Mouse (Mus musculus) R1 (cell line): ENCODE measurements around the gene Asic2.

ENCODE experiments used
- DNase-seq: peaks from one replicate; pipeline ENCODE4 v3.0.0-alpha.2; 2018; ENCODE audit warnings: low read depth, low spot score

Asic2 gene

DNA sequence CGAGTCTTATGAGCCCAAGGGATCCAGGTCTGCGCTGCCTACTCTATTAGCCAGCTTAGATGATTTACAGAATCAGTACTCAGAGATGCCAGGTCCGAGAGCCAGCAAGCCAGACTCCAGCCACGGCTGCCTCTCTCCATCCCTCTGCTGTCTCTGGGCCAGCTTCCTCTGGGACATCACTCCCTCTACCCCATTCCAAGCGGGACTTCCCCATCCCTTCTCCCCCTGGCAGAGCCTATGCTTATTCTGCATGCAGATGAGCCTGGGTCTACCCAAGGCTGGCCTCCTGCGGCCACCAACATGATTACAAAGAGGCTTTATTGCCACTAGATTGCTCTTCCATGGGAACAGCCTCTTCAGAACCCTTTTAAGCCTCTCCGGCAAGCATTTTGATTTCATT, 850.2 kb downstream of the Asic2 start:
- no peak for DNase-seq

DNA sequence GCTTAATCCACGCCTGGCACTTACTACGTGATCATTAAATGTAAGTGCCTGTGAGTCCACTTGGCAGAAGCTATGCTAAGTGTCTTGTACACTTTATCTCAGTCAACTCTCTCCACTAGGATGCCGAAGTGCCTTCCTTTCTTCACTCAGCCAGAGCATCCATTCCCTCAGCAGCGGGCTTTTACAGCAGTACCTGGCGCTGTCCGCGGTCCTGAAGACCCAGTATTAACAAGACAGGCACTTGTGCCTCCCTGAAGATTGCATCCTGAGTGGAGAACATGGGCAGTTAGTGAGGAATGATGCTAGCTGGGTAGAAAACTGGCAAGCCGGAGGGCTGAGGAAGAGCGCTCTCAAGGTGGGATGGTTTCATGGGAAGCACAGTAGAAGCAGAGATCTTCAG, 852.6 kb downstream of the Asic2 start:
- peak; percentile 72 for DNase-seq

DNA sequence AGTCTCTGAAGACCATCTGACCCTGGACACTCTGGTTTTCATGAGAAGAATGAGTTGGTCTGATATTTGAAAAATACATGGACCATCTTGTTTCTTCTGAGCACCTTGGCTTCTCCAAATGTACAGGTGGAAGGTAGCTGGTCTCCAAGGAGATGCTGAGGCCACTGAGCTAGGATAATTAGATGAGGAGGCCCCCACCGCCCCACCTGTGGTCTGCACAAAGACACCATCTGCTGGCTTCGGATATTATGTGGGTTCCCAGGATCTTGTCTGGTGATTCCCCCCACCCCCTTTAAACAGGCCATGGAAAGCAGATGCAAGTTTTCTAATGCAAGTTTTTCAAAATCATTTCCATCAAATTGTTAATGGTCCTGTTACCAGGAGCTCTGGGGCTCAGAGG, 856.6 kb downstream of the Asic2 start:
- no peak for DNase-seq

DNA sequence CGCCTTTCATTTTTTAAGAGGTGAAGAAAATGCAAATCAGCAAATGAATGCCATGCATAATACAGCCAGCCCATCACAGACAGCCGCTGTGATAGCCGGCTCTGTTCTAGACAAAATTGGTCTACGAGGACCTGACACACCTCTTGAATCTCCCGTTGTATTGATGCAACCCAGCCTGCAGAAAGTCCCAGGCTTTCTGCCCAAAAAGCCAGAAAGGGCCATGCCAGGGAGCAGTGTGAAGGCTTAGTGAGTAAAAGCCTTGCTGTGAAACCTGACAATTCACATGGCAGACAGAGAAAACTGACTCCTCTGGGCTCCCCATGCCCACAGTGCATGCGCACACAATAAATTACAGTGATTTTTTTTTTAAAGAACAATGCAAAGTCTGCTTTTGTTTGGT, 858.2 kb downstream of the Asic2 start:
- no peak for DNase-seq

DNA sequence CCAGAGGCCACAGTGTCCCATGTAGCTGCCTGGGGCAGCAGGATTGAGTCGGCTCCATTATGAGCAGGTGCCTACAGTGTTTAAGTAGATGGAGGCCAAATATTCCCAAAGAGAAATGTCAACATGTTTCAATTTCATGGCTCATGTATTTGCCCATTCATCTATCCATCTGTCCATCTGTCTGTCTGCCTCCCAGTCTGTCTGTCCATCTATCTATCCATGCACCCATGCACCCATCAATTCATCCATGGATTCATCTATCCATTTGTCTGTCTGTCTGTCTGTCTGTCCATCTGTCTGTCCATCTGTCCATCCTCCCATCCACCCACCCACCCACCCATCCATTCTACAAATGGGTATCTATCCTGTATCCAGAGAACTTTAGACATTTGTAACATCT, 861.3 kb downstream of the Asic2 start:
- DNase-seq: no peak

DNA sequence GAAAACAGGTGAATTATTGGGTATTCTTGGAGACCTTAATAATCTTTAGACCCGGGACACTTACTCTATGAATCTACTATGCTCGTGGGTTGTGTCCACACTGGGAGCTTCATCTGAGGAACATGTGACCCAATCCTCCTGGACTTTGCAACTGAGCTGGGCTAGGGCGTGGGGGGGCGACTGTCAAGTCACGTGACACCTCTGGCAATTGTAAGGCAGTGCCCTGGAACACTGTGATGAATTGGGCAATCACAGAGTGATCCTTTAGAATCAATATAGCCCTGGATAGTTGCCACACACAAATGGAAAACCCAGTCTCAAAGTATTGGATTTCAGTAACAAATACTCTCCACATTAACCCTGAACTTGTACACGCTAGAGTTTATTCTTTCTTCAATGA, 867.4 kb downstream of the Asic2 start:
- no peak for DNase-seq

DNA sequence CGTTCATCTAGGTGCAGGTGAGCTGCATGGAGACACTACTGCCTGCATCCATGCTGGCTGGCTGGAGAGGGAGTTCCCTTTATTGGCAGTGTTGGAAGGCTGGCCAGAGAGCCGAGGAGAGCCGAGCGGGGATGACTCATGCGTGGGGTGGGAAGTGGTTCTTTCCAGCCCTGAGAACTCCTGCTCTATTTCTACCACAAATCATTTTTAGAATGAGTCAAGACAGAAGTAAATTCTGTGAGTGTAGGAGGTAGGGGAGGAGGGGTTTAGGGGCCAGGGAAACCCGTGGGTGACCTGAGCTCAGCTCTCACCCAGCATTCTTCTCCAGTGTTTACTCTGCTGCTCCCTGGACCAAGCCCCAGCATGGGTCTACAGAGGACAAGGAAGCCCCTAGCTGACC, 872.2 kb downstream of the Asic2 start:
- DNase-seq: no peak

DNA sequence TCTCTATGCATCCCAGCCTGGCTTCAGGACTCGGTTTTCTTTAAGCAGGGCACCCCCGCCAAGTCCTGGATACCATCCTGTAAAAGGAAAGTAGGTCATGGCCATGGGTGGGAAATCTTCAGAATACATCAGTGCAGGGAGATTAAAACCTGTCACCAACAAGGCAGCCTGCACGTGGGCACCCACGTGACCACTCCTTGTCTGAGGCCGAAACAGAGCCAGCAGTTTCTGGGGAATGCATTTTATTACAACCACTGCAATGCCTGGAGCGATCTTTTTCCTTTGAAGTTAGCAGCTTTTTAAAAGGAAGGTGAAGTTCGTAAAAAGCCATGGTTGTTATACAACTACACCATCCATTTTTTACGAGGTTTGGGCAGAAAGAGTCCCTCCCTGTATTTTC, 873.7 kb downstream of the Asic2 start:
- DNase-seq: no peak

DNA sequence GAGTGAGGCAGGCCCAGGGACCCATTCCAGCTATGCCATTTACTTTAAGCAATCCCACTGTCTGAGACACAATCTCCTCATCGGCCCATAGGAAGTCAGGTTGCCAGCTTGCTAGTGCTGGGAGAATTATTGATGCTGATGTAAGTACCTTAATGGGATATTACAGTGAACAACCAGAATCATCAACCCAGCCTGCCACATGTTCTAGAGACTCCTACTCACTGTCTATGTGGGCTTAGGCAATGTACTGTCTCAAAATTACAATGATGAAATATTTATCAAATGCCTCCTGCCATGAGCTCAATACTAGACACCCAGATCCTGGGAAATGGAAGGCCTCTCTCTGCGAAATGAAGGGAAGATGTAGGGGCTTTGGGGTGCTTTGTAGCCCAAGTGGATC, 876.1 kb downstream of the Asic2 start:
- DNase-seq: no peak

DNA sequence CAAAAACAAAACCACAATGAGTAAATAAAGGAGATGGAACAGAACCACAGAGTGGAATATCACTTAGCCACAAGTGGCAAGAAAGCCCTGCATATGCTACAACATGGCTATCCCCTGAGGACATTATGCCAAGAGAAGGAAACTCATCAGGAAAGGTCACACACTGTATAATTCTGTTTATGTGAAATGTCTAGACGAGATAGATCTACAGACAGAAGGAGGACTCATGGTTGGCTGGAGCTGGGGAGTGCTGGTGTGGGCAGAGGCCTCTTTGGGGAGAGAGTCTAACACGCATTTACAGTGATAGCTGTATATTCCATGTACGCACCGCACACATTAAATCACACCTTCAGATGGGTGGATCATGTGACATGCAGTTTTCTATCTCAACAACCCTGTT, 884.4 kb downstream of the Asic2 start:
- DNase-seq: no peak

DNA sequence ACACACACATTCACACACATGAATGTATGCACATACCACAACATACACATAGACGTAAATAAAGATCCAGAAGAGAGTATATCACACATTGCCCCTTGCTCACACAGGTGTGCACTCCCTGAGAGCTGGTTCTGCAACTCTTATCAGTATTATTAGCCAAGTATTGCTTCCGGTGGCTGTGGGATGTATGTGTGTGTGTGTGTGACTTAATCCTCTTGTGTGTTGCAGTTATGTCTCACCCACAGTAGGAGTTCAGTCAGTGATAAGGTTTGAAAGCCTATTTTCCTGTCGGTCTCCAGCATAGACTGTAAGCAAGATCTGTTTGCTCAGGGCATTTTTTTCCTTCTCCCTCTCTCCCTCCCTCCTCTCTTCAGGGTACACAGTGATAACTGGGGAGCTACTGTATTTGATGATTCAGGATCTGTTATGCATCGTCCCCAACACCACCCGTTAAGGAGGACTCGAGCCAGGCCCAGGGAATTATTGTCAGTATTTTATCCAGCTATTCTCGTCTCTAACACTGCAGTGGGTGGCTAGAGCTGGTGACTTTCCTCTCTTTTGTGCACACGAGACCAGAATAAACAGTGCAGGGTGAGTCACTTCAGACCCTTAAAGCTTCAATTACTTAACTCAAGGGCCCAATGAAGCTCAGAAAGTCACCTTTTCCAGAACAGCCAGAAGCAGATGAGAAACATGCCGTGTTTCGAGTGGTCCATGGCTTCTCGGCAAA, 888.0 kb downstream of the Asic2 start:
- no peak for DNase-seq

DNA sequence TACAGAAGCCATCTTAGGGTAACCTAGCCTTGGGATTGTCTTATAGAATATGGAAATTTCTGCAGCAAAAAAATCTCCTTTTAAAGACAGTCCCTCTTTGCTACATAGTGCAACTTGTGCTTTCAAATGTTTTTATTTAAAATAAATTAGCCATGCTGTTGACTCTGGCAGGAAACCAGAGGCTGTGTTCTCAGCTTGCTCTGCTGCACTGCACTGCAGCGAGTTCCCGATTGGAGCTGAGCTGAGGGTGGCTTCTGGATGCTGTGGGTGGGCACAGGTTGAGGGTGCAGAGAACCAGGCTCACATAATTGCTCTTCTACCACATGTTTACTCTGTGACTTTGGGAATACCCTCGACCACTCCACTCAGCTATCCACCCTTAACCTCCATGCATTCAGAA, 889.0 kb downstream of the Asic2 start:
- DNase-seq: no peak

DNA sequence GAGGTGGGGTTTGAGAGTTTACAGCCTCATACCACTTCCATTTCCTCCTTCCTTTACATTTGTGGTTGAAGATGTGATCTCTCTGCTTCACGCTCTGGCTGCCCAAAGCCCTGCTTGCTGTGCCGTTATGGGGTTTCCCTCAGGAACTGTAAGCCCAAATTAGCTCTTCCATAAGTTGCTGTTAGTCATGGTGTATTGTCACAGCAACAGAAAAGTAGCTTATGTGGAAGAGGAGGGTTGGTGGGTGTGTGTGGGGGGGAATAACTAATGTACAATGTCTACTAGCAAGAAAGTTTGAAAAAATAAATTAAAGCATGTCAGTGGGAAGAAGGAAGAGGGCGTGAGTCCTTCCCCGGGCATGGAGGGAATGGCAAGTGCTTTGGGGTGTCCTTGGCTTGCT, 896.4 kb downstream of the Asic2 start:
- DNase-seq: no peak

DNA sequence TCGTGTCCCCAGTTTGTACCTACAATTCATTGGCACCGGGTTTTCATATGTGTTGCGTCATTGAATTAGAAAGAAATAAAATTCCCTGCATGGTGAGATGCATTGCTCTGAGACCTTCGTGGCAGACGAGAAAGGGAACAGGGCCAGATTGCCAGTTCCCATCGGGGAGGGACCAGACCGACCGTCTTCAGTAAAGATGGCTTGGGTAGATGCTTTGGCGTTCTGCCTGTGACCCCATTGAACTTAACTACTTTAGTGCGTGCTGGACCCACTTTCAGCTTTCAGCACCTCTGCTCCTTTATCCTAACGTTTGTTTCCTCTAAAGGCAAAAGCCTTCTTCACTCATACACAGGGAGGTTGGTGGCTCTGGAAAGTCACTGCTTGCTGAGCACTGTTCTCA, 902.9 kb downstream of the Asic2 start:
- DNase-seq: no peak

DNA sequence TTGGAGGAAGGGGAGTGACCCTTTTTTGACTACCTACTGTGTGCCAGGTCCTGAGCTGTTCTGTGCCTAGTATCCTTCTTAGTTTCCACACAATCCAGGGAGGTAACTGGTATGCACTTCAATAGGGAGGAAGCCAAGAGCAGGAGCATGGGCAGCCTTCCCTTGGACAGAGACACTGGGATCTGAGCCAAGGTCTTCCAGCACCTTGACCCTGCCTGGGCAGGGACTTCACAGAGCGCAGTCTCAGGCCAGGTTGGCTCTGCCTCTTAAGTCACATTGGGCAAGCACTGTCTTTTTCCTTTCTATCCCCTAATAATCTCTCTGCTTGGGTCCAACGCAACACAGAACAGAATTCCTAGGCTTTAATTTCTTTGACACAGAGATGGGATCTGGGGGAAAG, 904.3 kb downstream of the Asic2 start:
- no peak for DNase-seq

DNA sequence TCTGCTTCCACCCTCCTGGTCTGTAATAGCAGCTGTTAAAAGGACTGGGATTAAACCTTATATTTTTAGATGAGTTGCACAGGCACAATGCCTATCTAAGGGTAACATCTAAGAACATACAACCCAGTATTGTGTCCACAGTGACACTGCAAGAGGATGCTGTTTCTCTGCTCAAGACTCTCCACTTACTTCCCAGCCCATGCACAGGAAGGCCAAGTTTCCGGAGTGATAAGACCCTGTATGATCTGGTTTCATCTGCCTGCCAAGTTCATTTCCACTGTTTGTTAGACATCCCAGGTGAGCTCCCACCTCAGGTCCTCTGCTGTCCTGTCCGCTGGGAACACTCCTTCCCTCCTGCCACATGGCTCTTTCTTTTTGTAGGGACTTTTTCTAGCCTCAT, 908.2 kb downstream of the Asic2 start:
- DNase-seq: no peak

DNA sequence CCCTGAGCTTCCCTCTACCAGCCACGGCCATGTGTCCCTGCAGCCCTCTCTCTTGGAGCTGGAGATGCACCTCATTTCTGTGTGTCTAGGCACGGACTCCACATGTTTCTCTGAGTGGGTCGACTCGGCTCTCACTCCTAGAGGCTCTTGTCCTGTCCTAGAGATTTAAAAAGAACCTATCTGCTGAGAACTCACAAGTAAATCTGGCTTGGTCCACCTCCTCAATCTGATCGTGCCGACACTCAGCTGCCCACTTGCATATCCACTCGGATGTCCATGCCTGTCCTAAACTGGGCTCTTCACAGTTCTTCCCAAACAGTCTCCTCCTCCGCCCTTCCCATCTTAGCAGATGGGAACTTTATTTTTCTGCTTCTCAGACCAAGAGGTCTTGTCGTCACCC, 908.7 kb downstream of the Asic2 start:
- DNase-seq: no peak

DNA sequence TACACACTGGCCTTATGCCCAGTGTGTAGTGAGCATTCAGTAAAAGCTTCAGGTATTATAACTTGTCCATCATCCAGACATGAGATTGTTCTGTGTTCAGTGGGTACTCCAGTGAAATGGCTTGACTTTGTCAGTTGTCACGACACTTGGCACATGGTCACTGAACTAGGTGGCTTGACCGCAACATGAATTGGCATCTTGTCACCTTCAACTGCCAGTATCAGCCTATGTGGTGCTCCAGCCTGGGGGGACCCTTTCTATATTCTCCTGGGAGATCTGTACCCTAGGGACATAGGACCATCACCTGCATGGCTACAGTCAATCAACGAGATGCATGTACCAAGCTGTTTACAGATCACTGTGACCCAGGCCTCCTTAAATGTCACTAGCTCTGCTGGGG, 910.8 kb downstream of the Asic2 start:
- no peak for DNase-seq

DNA sequence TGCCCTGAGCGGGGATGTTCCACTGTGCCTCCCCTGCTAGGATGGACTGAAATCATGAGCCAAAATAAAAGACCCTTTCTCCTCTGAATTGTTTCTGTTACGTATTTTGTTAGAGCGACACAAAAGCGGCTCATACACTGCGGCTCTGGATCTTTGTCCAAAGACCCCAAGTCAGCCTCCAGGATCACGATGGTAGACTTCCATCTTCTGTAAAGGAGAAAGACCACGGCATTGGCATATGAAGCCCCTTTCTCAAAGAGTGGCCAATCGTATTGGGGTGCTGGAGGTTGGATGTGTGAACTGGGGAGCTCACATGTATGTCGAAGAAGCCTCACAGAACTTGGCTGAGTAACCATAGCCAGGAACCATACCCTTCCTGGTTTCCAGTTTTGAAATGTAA, 911.5 kb downstream of the Asic2 start:
- no peak for DNase-seq

DNA sequence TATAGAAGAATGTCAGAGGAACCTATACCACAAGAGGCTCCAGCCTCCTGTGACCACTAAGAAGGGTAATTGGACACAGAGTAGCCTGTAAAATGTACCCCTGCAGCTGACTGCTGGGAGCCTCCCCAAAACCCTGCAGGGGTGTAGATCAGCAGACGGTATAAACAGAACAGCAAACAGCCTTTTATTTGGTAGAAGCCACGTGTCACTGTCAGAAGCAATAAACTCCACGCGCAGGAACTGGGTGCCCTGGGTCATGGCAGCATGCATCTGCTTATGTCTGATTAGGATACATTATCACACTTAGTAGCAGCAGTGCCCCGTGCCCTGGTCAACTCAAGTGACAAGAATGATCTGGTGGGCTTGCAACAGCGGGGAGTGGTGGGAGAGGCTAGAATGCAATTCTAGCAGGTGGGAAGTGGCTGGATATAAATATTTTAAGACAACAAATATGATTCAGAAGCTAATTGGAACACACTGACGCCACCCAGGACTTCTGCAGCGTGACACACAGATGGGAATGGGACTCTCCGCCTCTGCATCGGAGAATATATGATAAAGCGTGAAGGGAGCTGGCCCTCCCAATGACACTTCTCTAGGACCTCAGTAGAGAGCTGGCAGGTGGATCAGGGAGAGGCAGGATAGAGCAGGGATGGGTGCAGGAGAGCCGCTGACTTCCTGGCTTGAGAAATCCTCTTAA, 912.7 kb downstream of the Asic2 start:
- DNase-seq: no peak

DNA sequence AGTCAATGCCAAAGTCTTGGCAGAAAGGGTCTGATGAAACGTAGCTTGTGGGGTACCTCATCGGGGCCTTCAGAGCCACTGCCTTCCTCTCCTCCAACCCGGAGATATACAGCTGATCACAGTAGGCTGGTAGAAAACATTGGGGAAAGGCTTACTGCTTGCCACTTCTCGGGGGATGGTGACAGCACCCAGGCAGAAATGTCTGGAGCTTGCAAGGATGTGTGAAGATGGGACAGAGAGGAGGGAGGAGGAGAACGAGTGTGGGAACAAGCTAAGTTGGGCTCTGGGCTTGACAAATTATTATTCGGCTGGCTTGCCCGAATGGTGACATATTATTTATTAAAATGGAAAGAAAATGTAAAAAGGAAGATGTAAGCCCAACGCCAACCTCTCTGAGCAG, 914.4 kb downstream of the Asic2 start:
- DNase-seq: no peak

DNA sequence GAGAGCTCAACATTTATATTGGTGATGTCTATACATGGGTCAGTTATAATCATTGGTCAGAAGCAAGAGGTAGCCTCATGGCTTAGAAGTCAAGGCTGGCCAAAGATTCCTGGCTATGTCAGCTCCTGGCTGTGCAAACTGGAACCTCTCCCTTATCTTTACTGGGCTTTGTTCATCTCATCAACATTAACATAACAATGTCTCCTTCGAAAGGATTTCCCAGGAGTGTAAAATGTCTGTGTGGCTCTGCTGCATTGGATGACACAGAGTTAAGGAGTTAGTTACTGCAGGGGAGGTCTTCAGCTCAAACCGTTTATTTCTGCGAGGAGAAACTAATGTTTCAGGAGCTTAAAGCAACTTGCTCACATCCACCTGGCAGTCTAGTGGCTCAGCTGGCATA, 926.6 kb downstream of the Asic2 start:
- DNase-seq: peak; percentile 67

DNA sequence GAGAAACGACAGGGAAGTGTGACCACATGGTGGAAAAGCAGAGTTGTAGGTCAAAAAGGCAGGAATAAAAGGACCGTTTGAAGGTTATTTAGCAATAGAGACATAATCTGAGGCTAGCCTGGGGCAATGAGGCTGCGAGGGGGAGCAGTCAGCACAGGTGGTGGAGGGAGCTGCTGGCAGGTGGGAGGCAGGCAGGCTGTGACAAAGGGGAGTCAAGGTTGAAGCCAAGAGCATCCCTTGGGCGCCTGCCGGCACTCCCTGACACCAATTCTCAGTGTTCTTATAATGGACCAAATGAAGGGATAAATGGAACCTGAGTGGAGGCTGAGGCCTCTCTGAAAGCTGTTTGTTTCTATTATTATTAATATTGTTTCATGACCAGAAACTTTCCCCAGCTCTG, 928.3 kb downstream of the Asic2 start:
- DNase-seq: no peak

DNA sequence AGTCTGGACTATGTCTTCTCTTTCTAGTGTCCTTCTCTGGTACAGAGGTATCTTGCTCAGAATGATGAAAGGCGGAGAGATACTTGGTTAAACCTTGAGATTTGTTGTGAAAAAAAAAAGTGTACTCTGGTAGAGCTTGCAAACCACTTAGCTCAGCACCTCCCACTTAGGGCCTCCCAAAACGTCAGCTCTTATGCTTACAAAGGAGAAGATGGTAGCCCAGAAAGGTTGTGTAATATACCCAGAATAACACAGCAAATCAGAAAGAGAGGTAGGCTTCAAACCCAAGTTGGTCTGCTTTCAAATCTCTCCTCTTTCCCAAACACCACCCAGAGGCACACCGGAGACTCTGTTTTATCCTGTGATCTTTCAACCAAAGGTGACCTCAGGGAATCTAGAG, 936.1 kb downstream of the Asic2 start:
- no peak for DNase-seq
